Mouse (Mus musculus) hindbrain, embryonic 14.5 days (tissue): ENCODE data around the gene Scp2. TPM values are rescaled to one million over a fixed set of nuclear protein-coding genes. Genes with fewer than 3 reads are reported as not detected.

Experiments
- ATAC-seq: fragments of 200-750 bp; cut with Nextera tagmentation; 2 replicates; pipeline ENCODE4 v1.8.0; 2017; ENCODE audit warnings: moderate number of reproducible peaks, mild to moderate bottlenecking, moderate TSS enrichment, moderate library complexity; ENCODE audit not compliant: low FRiP score
- DNase-seq: peaks from one replicate; pipeline ENCODE4 v3.0.0-alpha.2; 2015; ENCODE audit warnings: low spot score
- H3K27ac ChIP-seq: fragments of 300-500 bp; sonication (generic); 2 replicates; pipeline ENCODE4 v1.5.1; 2014; ENCODE audit warnings: mild to moderate bottlenecking, moderate library complexity
- H3K27me3 ChIP-seq: fragments of 300-500 bp; sonication (generic); 2 replicates; pipeline ENCODE4 v1.6.1; 2014; ENCODE audit warnings: mild to moderate bottlenecking, low read length, mixed read lengths; ENCODE audit not compliant: control insufficient read depth, insufficient read depth
- H3K36me3 ChIP-seq: fragments of 300-500 bp; sonication (generic); replicated peaks from 2 replicates; pipeline ENCODE4 v1.6.1; 2014; ENCODE audit not compliant: control insufficient read depth, insufficient read depth
- H3K4me1 ChIP-seq: fragments of 300-500 bp; sonication (generic); replicated peaks from 2 replicates; pipeline ENCODE4 v1.6.1; 2014; ENCODE audit warnings: antibody characterized with exemption, low read length, mixed read lengths; ENCODE audit not compliant: control insufficient read depth, insufficient read depth
- H3K4me2 ChIP-seq: fragments of 300-500 bp; sonication (generic); replicated peaks from 2 replicates; pipeline ENCODE4 v1.6.1; 2014; ENCODE audit warnings: mild to moderate bottlenecking, moderate library complexity
- H3K4me3 ChIP-seq: fragments of 300-500 bp; sonication (generic); replicated peaks from 2 replicates; pipeline ENCODE4 v1.5.1; 2014; ENCODE audit warnings: mild to moderate bottlenecking, low read length
- H3K9ac ChIP-seq: fragments of 300-500 bp; sonication (generic); 2 replicates; pipeline ENCODE4 v1.6.1; 2014
- H3K9me3 ChIP-seq: fragments of 300-500 bp; sonication (generic); 2 replicates; pipeline ENCODE4 v1.6.1; 2016; ENCODE audit warnings: low read length; ENCODE audit not compliant: control insufficient read depth
- WGBS: fragments of 180-500 bp; shearing (Covaris S2); extraction: QIAGEN DNeasy Blood & Tissue Kit; methylation state at CpG from one replicate; pipeline ENCODE4 v1.1.7; 2014; 5-methylcytosine and 5-hydroxymethylcytosine counted together
- polyA plus RNA-seq: library from polyadenylated mRNA; unstranded; fragments of >200 nt; fragmentation: Nextera tagmentation; extraction: Ambion mirVana; gene quantifications from 2 replicates; pipeline ENCODE4 v1.2.1, GENCODE M21; 2014

The Scp2 gene
- polyA plus RNA-seq, 1 experiment from 2014 or later = 225 TPM

DNA sequence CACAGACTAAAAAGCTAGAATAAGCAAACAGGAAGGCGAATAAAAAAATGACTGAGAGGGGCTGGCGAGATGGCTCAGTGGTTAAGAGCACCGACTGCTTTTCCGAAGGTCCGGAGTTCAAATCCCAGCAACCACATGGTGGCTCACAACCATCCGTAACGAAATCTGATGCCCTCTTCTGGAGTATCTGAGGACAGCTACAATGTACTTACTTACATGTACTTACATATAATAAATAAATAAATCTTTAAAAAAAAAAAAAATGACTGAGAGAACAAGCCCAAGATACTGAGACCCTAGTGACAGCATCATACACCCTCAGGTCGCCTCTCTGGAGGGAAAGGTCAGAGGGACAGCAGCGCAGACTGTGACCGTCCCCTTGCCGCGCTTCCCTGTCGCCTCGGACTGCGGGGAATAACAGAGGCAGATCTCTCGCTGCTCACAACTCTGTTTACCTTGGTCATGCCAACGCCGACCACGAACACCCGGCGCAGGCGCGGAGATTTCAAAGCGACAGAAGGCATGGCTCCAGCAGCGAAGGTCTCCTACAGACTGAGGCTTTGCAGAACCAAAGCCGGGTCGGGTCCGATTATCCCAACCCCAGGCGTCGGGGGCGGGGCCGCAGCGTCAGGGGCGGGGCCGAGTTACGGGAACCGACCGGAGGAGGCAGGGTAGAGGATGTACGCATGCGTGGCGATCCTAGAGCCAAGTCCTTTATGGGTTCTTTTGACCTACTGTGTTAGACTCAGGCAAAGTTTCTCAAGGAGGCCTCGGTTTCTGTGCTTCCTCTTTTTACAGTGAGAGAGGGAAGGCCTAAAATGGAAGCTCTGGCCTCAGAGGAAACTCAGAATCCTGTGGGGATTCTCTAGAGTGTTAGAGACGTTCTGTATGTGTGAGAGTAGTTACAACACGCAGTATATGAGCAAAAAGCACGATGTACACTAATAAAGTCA, 26.6 kb downstream of the Scp2 start:
- DNase-seq (peak; percentile 86), ATAC-seq (peak; percentile 94)
- H3K4me3 ChIP-seq = peak overlapping the region; percentile 65
- H3K9ac ChIP-seq = peak overlapping the region; percentile 69
- H3K27ac ChIP-seq = peak overlapping the region; percentile 64; the same call in 1 of the 2 replicates
- peak overlapping the region; percentile 62 for H3K4me2 ChIP-seq
- no peaks in the 10 kb centered on the region for H3K9me3 ChIP-seq
- H3K36me3 ChIP-seq = no peaks in the 10 kb centered on the region
- WGBS = 12% methylated on average over 43 of the region's 45 CpGs
- no peaks in the 10 kb centered on the region for H3K27me3 ChIP-seq
- no peaks in the 10 kb centered on the region for H3K4me1 ChIP-seq

DNA sequence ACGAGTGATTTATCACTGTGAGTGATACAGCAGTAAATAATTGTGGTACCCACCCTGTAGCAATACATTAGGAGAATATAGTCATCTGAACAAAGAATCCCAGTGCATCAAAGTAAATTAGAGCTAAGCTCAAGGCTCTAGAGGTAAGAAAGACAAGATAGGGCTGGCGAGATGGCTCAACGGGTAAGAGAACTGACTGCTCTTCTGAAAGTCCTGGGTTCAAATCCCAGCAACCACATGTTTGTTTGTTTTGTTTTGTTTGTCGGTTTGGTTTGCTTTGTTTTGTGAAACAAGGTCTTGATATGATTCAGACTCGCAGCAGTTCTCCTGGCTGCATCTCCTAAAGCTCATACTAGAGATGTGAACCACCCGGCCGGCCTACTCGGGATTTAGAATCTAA, 27.3 kb downstream of the Scp2 start:
- Histone ChIP-seq H3K4me1 (no peaks in the 10 kb centered on the region), H3K9ac (no peak overlapping the region), H3K36me3 (no peaks in the 10 kb centered on the region), H3K9me3 (no peaks in the 10 kb centered on the region), H3K4me3 (no peak overlapping the region), H3K4me2 (0 out of 2 replicates have a peak overlapping the region, but pooled peaks have one; percentile 62), H3K27me3 (no peaks in the 10 kb centered on the region), H3K27ac (no peak overlapping the region)
- DNase-seq (no peak), ATAC-seq (no peak)
- 95% methylated on average over 8 of the region's 8 CpGs for WGBS

DNA sequence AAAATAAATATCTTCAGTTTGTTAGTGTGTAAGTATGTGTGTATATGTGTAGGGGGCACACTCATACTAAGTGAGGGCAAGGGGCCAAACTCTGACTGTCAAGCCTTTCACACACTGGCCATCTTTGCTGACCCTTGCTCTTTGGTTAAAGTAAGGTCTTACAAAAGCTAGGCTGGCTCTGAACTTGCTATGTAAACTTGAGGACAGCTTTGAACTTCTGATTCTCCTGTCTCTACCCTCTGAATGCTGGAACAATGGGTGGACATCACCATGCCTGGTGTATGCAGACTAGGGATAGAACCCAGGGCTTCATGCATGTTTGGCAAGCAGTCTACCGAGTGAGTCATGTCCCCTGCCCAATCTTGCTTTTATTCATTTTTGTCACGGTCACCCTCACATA, 28.3 kb downstream of the Scp2 start:
- H3K4me3 ChIP-seq = no peak overlapping the region
- 86% methylated on average over 2 of the region's 2 CpGs for WGBS
- H3K9me3 ChIP-seq = no peaks in the 10 kb centered on the region
- H3K36me3 ChIP-seq = no peaks in the 10 kb centered on the region
- no peak overlapping the region for H3K27ac ChIP-seq
- no peak for ATAC-seq
- no peak for DNase-seq
- no peak overlapping the region for H3K4me2 ChIP-seq
- H3K4me1 ChIP-seq = no peaks in the 10 kb centered on the region
- H3K27me3 ChIP-seq = no peaks in the 10 kb centered on the region
- H3K9ac ChIP-seq = no peak overlapping the region

DNA sequence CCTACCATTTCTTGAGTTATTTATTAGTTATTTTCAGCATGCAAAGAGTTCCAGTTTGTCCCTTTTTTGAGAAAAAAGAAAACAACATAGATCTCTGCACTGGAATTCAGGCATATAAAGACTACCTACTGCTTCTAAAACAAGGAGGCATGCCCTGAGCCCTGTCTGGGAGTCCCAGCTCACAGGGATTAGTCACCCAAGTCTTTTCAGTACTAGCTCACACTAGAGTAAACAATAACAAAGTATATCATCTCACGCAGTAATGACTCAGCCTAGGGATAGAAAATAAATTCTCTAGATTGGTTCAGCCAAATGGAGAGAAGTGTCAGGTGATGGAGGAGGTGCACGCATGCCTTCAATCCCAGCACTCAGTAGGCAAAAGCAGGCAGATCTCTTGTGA, 34.1 kb downstream of the Scp2 start:
- DNase-seq = no peak
- H3K4me3 ChIP-seq = no peak overlapping the region
- 89% methylated on average over 2 of the region's 2 CpGs for WGBS

DNA sequence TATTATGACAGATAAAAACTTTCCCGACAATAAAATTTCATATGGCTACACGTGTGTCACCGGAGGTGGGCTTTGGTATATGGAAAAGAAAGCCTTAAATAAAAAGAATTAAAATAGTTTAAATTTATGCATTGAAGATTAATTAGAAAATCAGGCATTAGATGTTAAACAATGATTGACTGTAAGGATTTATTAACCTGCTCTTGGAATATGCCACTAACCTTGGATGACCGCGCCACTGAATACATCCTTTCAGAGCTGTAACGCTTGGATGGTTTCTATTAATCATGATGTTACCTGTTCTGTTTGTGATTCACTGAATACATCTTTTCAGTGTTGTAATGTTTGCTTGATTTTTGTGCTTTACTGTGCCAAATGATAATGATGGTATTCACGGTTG, 35.1 kb downstream of the Scp2 start:
- Histone ChIP-seq H3K9ac (no peak overlapping the region), H3K27ac (no peak overlapping the region), H3K4me2 (no peak overlapping the region), H3K27me3 (no peaks in the 10 kb centered on the region), H3K4me1 (no peaks in the 10 kb centered on the region), H3K9me3 (no peaks in the 10 kb centered on the region), H3K4me3 (no peak overlapping the region), H3K36me3 (peaks cover 7% of the 10 kb centered on the region; the same call in 1 of the 2 replicates)
- ATAC-seq (no peak), DNase-seq (no peak)
- 94% methylated on average over 7 of the region's 7 CpGs for WGBS

More for the DNA sequence above, 34.1 kb downstream of the Scp2 start:
- H3K4me2 ChIP-seq = no peak overlapping the region
- H3K4me1 ChIP-seq = no peaks in the 10 kb centered on the region
- H3K9ac ChIP-seq = no peak overlapping the region
- H3K27me3 ChIP-seq = no peaks in the 10 kb centered on the region
- no peak for ATAC-seq
- H3K27ac ChIP-seq = no peak overlapping the region
- H3K9me3 ChIP-seq = no peaks in the 10 kb centered on the region
- peaks cover 7% of the 10 kb centered on the region; the same call in 1 of the 2 replicates for H3K36me3 ChIP-seq

DNA sequence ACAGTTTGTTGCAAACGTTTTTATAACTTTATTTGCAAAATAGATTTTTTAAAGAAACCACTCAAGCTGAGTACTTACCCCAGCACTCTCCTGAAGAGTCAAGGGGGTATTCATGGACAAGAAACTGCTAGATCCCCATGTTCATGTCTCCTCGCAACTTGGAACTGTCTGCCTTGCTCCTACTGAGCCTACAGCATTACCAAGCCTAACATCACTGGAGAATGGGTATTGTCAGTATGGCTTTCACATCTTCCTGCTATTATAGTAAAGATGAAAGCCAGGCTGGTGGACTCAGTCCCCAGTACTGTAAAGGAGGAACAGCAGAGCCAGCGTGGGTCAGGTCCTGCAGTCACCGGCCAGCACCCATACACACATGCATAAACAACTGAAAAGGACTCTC, 48.5 kb downstream of the Scp2 start, which contains the start of gene Podn:
Gene Podn (minus strand): TSS at position 101 of the 400 bp plus-strand sequence.
- 87% methylated on average over 4 of the region's 4 CpGs for WGBS
- DNase-seq = no peak
- H3K36me3 ChIP-seq = 0 out of 2 replicates have a peak, but pooled peaks cover 9% of the 10 kb centered on the region
- H3K9ac ChIP-seq = no peak within 1 kb of the TSS
- no peaks in the 10 kb centered on the region for H3K27me3 ChIP-seq
- H3K4me3 ChIP-seq = no peak within 1 kb of the TSS
- no peaks in the 10 kb centered on the region for H3K4me1 ChIP-seq
- H3K4me2 ChIP-seq = no peak within 1 kb of the TSS
- ATAC-seq = no peak
- H3K9me3 ChIP-seq = no peaks in the 10 kb centered on the region
- H3K27ac ChIP-seq = no peak within 1 kb of the TSS

DNA sequence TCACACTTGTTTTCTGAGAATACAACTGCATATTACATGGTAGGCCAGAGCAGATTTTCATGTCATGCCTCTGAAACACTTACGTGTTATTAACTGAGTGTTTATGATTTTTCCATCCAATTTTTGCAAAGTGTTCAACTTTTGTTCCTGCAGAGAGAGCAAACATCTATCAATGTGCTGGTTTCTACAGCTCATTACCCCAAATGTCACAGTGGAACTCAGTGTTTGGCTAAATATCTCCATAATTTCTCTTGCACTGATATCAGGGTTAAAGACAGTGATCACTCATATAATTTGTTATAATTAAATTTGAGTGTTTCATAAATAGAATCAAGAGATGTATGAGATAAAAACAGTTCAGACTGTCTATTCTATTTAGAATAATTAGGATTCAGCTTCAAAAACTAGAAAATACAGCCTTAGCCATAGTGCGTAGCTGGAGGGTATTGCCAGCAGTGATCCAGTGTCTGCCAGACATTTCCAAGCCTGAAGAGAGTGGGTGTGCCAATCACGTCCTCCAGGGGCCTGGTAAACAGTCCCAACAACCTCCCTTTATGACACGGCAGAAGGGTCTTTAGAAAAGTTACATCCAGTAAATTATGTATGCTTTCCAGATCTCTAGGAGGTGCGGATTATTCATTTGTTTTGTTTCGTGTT, 51.9 kb downstream of the Scp2 start:
- Histone ChIP-seq H3K4me1 (no peaks in the 10 kb centered on the region), H3K9me3 (no peaks in the 10 kb centered on the region)
- 82% methylated on average over 6 of the region's 6 CpGs for WGBS

DNA sequence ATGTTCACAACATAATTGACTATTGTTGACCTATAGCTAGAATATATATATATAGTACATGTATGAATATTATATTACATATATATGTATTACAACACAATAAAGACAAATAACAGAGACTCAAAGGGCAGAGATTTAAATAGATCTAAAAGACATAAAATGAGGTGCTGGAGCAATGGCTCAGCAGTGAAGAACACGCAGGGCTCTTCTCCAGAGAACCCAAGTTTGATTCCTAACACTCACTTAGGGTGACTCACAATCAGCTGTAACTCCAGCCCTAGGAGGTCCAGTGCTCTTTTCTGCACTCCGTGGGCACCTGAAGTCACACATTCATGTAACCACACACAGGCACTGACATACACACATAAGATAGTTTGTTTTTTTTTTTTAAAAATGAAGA, 60.8 kb downstream of the Scp2 start:
- ATAC-seq = no peak
- Histone ChIP-seq H3K4me2 (no peak overlapping the region), H3K27me3 (no peaks in the 10 kb centered on the region), H3K9me3 (no peaks in the 10 kb centered on the region), H3K4me3 (no peak overlapping the region), H3K36me3 (no peaks in the 10 kb centered on the region; the same call in 1 of the 2 replicates), H3K9ac (no peak overlapping the region), H3K4me1 (no peaks in the 10 kb centered on the region), H3K27ac (no peak overlapping the region)
- WGBS = 87% methylated on average over 2 of the region's 2 CpGs
- no peak for DNase-seq

More for the DNA sequence above, 51.9 kb downstream of the Scp2 start:
- Histone ChIP-seq H3K36me3 (0 out of 2 replicates have a peak, but pooled peaks cover 12% of the 10 kb centered on the region), H3K4me3 (no peak overlapping the region), H3K9ac (no peak overlapping the region), H3K27me3 (no peaks in the 10 kb centered on the region), H3K27ac (no peak overlapping the region), H3K4me2 (no peak overlapping the region)
- ATAC-seq = no peak
- no peak for DNase-seq

DNA sequence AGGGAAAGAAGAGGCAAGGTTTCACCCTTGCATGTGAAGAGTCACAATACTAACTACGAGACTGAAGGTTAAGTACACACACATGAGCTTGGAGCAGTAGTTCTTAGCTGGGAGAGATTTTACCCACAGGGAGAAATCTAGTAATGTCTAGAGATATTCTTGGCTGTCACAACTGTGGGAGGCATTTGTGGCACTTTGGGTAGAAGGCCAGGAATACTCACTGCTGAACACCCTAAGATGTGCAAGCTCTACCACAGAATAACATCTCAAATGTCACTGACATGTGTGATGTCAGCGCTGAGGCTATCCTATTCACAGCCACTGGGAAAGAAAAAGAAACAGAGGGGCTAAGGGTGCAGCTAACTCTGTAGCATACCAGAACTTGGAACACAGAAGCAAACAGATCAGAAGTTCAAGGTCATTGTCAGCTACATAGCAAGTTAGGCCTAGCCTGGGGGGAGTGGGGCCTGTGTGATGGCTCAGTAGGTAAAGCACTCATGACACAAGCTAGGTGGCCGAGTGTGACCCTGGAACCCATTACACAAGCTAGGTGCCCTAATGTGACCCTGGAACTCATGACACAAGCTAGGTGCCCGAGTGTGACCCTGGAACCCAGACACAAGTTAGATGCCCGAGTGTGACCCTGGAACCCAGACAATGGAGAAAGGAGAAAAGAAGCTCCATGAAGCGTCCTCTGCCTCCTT, 61.6 kb downstream of the Scp2 start:
- no peak overlapping the region for H3K4me3 ChIP-seq
- H3K27ac ChIP-seq = no peak overlapping the region
- WGBS = 77% methylated on average over 6 of the region's 6 CpGs
- no peak overlapping the region for H3K9ac ChIP-seq
- H3K27me3 ChIP-seq = no peaks in the 10 kb centered on the region
- no peaks in the 10 kb centered on the region; the same call in 1 of the 2 replicates for H3K36me3 ChIP-seq
- H3K9me3 ChIP-seq = no peaks in the 10 kb centered on the region
- ATAC-seq (no peak), DNase-seq (no peak)
- no peak overlapping the region for H3K4me2 ChIP-seq
- H3K4me1 ChIP-seq = no peaks in the 10 kb centered on the region
